Mouse (Mus musculus): ENCODE measurements around the gene Htra1.

DNA sequence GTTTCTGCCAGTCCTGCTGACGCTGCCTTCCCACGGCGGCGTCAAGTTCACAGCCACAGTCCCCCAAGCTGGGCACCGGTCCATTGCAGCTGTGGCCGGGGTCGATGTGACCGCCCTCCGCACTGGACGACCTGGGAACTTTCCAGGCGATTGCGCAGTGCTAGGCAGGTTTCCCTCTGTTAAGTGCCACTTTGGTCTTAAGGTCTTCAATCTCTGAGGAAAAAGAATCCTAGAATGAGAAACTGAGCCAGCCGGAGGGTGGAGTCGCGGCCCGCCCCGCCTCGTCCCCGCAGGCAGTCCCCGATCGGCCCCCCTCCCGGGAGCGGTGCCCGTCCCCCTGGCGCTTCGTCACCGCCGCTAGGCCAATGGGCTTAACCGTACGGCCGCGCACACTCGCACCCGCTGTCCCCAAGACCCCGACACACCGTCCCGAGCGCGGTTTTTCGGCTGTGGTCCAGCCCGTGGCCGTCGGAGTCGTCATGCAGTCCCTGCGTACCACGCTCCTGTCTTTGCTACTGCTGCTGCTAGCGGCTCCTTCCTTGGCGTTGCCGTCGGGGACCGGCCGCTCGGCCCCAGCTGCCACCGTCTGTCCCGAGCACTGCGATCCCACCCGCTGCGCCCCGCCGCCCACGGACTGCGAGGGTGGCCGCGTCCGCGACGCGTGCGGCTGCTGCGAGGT, at the start of gene Htra1:
- TF ChIP-seq POLR2A (IDR thresholded peaks at IDR 0.05; ENCODE audit: insufficient read depth, low read length) (no peak), CTCF (IDR thresholded peaks at IDR 0.05; ENCODE audit: low read depth, low read length) (no peak), EP300 (IDR thresholded peaks at IDR 0.05; ENCODE audit: insufficient read depth, low read depth, low read length) (no peak)
